Mouse (Mus musculus): ENCODE measurements around the gene D17H6S53E. TPM values are rescaled to one million over a fixed set of nuclear protein-coding genes. Genes with fewer than 3 reads are reported as not detected.

D17H6S53E gene
- total and polyA plus RNA-seq, 2 experiments from 2014 or later, result 17.3 to 22.3 TPM

GRCm38 (mm10) chr17:35146139-35146538 lies 20.0 kb downstream of the D17H6S53E start:
- ATAC-seq (ENCODE audit: insufficient read depth, low read depth) (no peak), DNase-seq (ENCODE audit: low spot score) (no peak)
- TF ChIP-seq CTCF (IDR thresholded peaks at IDR 0.05; ENCODE audit: low read depth) (no peak), EP300 (IDR thresholded peaks at IDR 0.05; ENCODE audit: low read depth) (no peak)
- Histone ChIP-seq H3K4me1 (ENCODE audit: control insufficient read depth, insufficient read depth) (no peaks in the 10 kb centered on the region), H3K9me3 (replicated peaks; ENCODE audit: control insufficient read depth, low read length) (no peaks in the 10 kb centered on the region), H3K36me3 (replicated peaks; ENCODE audit: control insufficient read depth, insufficient read depth, low read length) (peaks cover 98% of the 10 kb centered on the region), H3K27me3 (ENCODE audit: control insufficient read depth, insufficient read depth, low read length) (no peaks in the 10 kb centered on the region), H3K4me2 (ENCODE audit: low read depth, low read length) (no peak overlapping the region), H3K4me3 (ENCODE audit: low read depth, low read length) (no peak overlapping the region), H3K27ac (ENCODE audit: low read depth) (no peak overlapping the region), H3K9ac (replicated peaks; ENCODE audit: low read depth, low read length) (no peak overlapping the region)
- WGBS, result 80% methylated on average over 5 of the region's 5 CpGs

DNA sequence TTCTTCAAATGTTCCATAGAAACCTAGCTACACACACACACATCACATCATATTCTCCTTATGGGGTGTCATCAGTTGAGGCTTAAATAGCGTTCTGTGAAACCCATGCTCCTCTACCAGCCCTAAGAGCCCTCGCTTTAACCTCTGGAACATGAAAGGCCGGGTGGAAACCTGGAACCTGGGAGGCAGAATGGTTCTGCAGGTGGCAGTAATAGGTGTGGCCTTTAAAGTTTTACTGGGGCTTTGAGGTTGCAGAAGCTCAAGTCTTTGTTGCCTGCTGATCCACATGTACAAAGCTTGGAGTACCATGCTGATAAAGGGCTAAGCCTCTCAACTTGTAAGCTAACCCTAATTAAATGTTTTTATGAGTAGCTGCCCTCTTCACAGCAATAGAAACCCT lies 21.2 kb downstream of the D17H6S53E start:
- no peaks in the 10 kb centered on the region for H3K9me3 ChIP-seq (replicated peaks; ENCODE audit: control insufficient read depth, low read length)
- TF ChIP-seq EP300 (IDR thresholded peaks at IDR 0.05; ENCODE audit: low read depth), result no peak
- TF ChIP-seq CTCF (IDR thresholded peaks at IDR 0.05; ENCODE audit: low read depth), result no peak
- no peak overlapping the region for H3K4me3 ChIP-seq (ENCODE audit: low read depth, low read length)
- ATAC-seq (ENCODE audit: insufficient read depth, low read depth) (no peak), DNase-seq (ENCODE audit: low spot score) (no peak)
- no peak overlapping the region for H3K4me2 ChIP-seq (ENCODE audit: low read depth, low read length)
- no peaks in the 10 kb centered on the region for H3K4me1 ChIP-seq (ENCODE audit: control insufficient read depth, insufficient read depth)
- H3K36me3 ChIP-seq (replicated peaks; ENCODE audit: control insufficient read depth, insufficient read depth, low read length), result peaks cover 98% of the 10 kb centered on the region
- no peak overlapping the region for H3K9ac ChIP-seq (replicated peaks; ENCODE audit: low read depth, low read length)
- no peak overlapping the region for H3K27ac ChIP-seq (ENCODE audit: low read depth)
- H3K27me3 ChIP-seq (ENCODE audit: control insufficient read depth, insufficient read depth, low read length), result no peaks in the 10 kb centered on the region
- 64% methylated on average over 3 of the region's 3 CpGs for WGBS

- no peak overlapping the region for H3K27ac ChIP-seq (ENCODE audit: low read depth)
- TF ChIP-seq EP300 (IDR thresholded peaks at IDR 0.05; ENCODE audit: low read depth), result no peak
- no peak for TF ChIP-seq CTCF (IDR thresholded peaks at IDR 0.05; ENCODE audit: low read depth)
- no peak for ATAC-seq (ENCODE audit: insufficient read depth, low read depth)
Measured at GRCm38 (mm10) chr17:35147922-35148639, 21.9 kb downstream of the D17H6S53E start.

GRCm38 (mm10) chr17:35152121-35152520 lies 25.9 kb downstream of the D17H6S53E start:
- H3K4me1 ChIP-seq (ENCODE audit: control insufficient read depth, insufficient read depth), result no peaks in the 10 kb centered on the region
- no peak overlapping the region for H3K4me2 ChIP-seq (ENCODE audit: low read depth, low read length)
- TF ChIP-seq EP300 (IDR thresholded peaks at IDR 0.05; ENCODE audit: low read depth), result no peak
- no peak for TF ChIP-seq CTCF (IDR thresholded peaks at IDR 0.05; ENCODE audit: low read depth)
- no peaks in the 10 kb centered on the region for H3K9me3 ChIP-seq (replicated peaks; ENCODE audit: control insufficient read depth, low read length)
- peaks cover 98% of the 10 kb centered on the region for H3K36me3 ChIP-seq (replicated peaks; ENCODE audit: control insufficient read depth, insufficient read depth, low read length)
- no peak for DNase-seq (ENCODE audit: low spot score)
- WGBS, result 95% methylated on average over 4 of the region's 4 CpGs
- H3K27ac ChIP-seq (ENCODE audit: low read depth), result no peak overlapping the region
- no peaks in the 10 kb centered on the region for H3K27me3 ChIP-seq (ENCODE audit: control insufficient read depth, insufficient read depth, low read length)
- ATAC-seq (ENCODE audit: insufficient read depth, low read depth), result no peak
- no peak overlapping the region for H3K9ac ChIP-seq (replicated peaks; ENCODE audit: low read depth, low read length)
- H3K4me3 ChIP-seq (ENCODE audit: low read depth, low read length), result no peak overlapping the region

More at GRCm38 (mm10) chr17:35147922-35148639, 21.9 kb downstream of the D17H6S53E start:
- WGBS, result 67% methylated on average over 5 of the region's 5 CpGs
- Histone ChIP-seq H3K36me3 (replicated peaks; ENCODE audit: control insufficient read depth, insufficient read depth, low read length) (peaks cover 98% of the 10 kb centered on the region), H3K4me2 (ENCODE audit: low read depth, low read length) (no peak overlapping the region), H3K9ac (replicated peaks; ENCODE audit: low read depth, low read length) (no peak overlapping the region), H3K27me3 (ENCODE audit: control insufficient read depth, insufficient read depth, low read length) (no peaks in the 10 kb centered on the region), H3K9me3 (replicated peaks; ENCODE audit: control insufficient read depth, low read length) (no peaks in the 10 kb centered on the region), H3K4me3 (ENCODE audit: low read depth, low read length) (no peak overlapping the region), H3K4me1 (ENCODE audit: control insufficient read depth, insufficient read depth) (no peaks in the 10 kb centered on the region)
- no peak for DNase-seq (ENCODE audit: low spot score)

GRCm38 (mm10) chr17:35153077-35153476 lies 26.9 kb downstream of the D17H6S53E start:
- TF ChIP-seq CTCF (IDR thresholded peaks at IDR 0.05; ENCODE audit: low read depth) (no peak), EP300 (IDR thresholded peaks at IDR 0.05; ENCODE audit: low read depth) (no peak)
- DNase-seq (ENCODE audit: low spot score) (no peak), ATAC-seq (ENCODE audit: insufficient read depth, low read depth) (no peak)
- no peak overlapping the region for H3K9ac ChIP-seq (replicated peaks; ENCODE audit: low read depth, low read length)
- no peaks in the 10 kb centered on the region for H3K27me3 ChIP-seq (ENCODE audit: control insufficient read depth, insufficient read depth, low read length)
- 56% methylated on average over 9 of the region's 9 CpGs for WGBS
- H3K4me2 ChIP-seq (ENCODE audit: low read depth, low read length), result no peak overlapping the region
- H3K4me3 ChIP-seq (ENCODE audit: low read depth, low read length), result no peak overlapping the region
- no peak overlapping the region for H3K27ac ChIP-seq (ENCODE audit: low read depth)
- peaks cover 99% of the 10 kb centered on the region for H3K36me3 ChIP-seq (replicated peaks; ENCODE audit: control insufficient read depth, insufficient read depth, low read length)
- H3K4me1 ChIP-seq (ENCODE audit: control insufficient read depth, insufficient read depth), result no peaks in the 10 kb centered on the region
- H3K9me3 ChIP-seq (replicated peaks; ENCODE audit: control insufficient read depth, low read length), result no peaks in the 10 kb centered on the region

DNA sequence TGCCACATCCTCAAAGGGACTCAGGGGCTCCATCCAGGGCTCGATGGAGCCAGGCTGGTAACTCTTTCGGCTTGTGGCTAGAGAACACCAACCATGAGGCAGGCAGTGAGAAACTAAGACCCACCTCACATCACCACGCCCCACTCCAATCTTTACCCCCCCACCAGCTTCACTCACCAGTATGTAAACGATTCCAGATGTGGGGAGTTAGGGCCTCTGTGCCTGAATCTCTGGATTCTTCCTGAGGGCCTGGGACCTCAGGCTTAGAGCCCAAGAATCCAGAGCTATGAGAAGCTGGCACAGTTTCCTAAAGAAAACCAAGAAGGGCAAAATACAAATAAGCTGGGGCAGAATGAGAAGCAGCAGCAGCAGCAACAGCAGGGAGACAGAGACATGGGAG lies 27.8 kb downstream of the D17H6S53E start:
- H3K27ac ChIP-seq (ENCODE audit: low read depth), result no peak overlapping the region
- DNase-seq (ENCODE audit: low spot score), result no peak
- H3K4me3 ChIP-seq (ENCODE audit: low read depth, low read length), result no peak overlapping the region
- no peaks in the 10 kb centered on the region for H3K9me3 ChIP-seq (replicated peaks; ENCODE audit: control insufficient read depth, low read length)
- no peaks in the 10 kb centered on the region for H3K27me3 ChIP-seq (ENCODE audit: control insufficient read depth, insufficient read depth, low read length)
- no peak overlapping the region for H3K4me2 ChIP-seq (ENCODE audit: low read depth, low read length)
- no peak overlapping the region for H3K9ac ChIP-seq (replicated peaks; ENCODE audit: low read depth, low read length)
- TF ChIP-seq EP300 (IDR thresholded peaks at IDR 0.05; ENCODE audit: low read depth) (no peak), CTCF (IDR thresholded peaks at IDR 0.05; ENCODE audit: low read depth) (no peak)
- ATAC-seq (ENCODE audit: insufficient read depth, low read depth), result no peak
- WGBS, result 79% methylated on average over 4 of the region's 4 CpGs
- H3K4me1 ChIP-seq (ENCODE audit: control insufficient read depth, insufficient read depth), result no peaks in the 10 kb centered on the region
- peaks cover 99% of the 10 kb centered on the region for H3K36me3 ChIP-seq (replicated peaks; ENCODE audit: control insufficient read depth, insufficient read depth, low read length)

Measured in heart, postnatal 0 days (tissue).